Mouse (Mus musculus) gastrocnemius, postnatal 10 days (tissue): ENCODE measurements around the gene Clic6. TPM values are rescaled to one million over a fixed set of nuclear protein-coding genes. Genes with fewer than 3 reads are reported as not detected.

Experiments used
- DNase-seq: peaks from one replicate; pipeline ENCODE4 v3.0.0; 2021; ENCODE audit warnings: mixed read lengths
- long read RNA-seq, 2 experiments: library from polyadenylated mRNA; stranded (forward); transcript quantifications; one replicate each; pipeline ENCODE4 v2.0.0; 2021
- total RNA-seq, 2 experiments: library from RNA; stranded (reverse); gene quantifications; 2 replicates each; pipeline ENCODE4 v1.2.3; 2021

Gene Clic6
- total RNA-seq = under 1 TPM; 0.14 to 0.16 TPM
- long read RNA-seq, experiment 1 = 0 reads
- long read RNA-seq, experiment 2 = 0 reads

DNA sequence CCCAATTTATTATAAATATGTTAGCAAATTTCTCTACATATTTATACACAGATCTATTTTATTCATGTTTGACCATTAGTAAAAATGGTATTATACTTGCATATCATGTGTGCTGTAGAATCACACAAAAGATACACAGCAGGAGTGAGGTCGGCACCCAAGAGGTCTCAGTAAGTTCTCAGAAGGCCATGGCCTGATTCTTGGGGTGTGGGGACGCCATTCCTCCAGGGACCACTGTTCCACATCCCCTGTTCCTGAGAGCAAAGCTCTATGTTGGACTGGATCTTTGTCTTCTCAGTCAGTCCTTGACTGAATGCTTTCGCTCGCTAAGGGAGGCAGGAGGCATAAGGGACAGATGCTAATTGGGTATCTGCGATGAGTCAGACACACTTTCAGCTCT lies at the start of gene Clic6:
TSS of gene Clic6 (plus strand) at position 301 of the 400 bp plus-strand sequence.
- no peak for DNase-seq

DNA sequence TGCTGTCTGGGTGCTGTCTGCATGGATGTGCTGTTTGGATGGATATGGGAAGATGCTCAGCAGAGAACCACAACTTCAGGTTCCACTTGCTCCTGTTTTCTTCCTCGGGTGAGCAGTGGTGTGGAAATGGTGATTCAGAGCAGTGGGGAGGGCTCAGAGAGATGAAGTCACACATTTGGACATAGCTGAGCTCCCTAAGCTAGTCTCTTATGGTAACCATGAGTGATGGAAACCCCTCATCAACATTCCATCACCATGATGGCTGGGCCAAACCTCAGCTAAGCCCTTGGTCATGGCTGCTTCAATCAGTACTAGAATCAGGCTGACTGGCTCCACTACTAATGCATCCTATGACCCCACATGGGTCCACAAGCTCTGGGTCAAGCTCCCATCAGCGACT lies 45.8 kb upstream of the Clic6 start:
- DNase-seq = no peak

DNA sequence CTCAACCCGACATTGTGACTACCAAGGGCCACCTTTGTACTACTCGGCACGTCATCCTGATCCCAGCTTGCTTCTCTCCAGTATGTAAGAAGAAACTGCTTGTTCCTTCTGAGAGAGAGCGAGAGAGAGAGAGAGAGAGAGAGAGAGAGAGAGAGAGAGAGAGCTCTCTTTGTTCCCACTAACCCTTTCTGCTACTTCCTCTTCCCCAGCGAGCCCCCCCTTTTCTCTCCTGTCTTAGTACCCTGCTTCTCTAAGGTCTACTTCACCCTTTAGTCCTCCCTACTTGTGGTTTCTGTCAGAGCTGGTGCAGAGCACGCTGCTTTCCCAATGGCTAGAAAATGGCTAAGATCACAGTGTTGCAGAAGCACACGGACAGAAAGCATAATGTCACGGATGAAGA lies 45.3 kb upstream of the Clic6 start:
- no peak for DNase-seq

DNA sequence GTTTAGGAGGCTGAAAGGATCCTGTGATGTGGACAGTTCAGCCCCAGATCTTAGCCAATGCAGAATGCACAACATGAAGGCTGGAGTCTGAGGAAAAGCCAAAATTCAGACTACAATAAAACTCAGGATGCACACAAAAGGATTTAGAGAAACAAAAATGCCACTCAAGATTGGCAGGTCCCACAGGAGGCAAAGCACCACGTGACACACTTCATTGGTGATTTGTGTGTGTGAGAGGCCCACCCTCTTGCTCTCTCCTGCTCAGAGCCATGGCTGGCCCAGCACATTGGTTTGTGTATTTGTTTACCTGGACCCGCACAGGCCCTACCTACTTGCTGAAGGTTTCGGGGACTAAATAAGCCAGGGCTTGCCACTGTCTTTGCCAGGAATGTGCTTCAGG lies 44.3 kb upstream of the Clic6 start:
- no peak for DNase-seq

DNA sequence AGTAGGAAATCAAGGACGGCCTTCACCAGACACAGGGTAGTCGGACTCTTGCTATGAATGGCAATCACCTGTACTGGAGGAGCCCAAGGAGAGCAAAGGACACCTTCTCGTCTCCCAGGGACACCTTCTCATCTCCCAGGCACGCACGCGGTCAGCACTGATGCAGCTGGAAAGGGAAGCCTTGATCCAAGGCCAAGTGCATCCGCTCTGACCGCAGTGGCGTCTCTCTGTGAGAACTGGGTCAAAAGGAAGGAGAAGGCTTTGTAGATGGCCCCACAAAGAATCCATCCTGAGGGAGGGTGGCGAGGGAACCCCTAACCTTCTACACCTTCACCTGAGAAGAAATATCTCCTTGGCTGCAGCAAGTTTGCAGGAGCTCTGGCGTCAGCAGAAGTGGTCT lies 43.4 kb upstream of the Clic6 start:
- DNase-seq = no peak

DNA sequence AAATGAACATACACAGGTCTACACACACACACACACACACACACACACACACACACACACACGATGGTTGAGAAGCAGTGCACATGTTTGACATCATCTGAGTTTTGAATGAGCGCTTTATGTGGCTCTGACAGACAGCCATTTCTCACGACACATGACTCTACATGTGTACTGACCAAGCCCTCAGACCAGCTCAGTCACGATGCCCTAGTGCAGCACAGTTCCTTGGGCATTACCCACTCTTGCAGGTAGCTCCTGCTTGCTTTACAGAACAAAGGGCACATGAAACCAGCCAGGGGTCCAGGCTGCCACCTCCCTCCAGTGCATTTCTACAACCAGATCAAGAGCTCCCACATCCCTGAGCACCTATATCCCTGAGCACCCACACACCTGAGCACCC lies 42.6 kb upstream of the Clic6 start:
- no peak for DNase-seq

DNA sequence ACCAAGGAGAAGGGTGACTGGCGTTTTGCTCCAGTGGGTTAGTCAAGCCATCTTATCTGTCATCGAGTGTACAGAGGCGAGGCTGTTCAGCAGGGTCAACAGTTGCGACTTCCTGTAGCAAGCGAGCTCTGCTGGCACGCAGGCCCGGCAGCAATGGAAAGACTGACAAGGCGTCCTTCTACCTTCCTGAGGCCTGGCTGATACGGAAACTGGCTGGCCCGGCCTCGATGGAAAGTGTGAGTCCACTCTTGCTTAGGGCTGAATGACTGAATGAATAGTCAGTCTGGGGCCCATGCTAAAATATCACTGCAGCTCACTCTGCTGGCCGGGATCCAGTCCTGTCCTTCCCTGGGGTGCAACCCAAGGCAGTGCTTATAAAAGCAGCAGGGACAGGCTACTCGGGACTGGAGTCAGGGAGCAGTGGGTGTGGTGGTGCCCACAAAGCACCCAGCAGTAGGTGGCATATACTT lies 41.9 kb upstream of the Clic6 start:
- peak; percentile 59 for DNase-seq

DNA sequence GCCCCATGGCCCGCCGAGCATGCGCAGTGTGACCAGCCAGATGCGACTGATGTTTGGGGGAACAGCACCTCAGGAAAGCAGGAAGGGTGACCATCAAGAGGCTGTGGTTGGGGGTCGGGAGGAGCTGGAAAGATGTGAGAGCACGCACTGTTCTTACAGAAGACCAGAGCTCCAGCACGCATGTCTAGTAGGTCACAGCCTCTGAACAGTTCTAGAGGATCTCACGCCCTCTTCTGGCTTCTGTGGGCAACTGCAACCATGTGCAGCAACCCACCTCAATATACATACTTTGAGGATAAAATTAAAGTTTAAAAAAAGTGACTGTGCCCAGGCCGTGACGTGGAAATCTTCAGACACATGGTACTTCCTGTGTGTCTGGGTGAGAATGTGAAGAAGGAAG lies 40.2 kb upstream of the Clic6 start:
- DNase-seq = no peak

DNA sequence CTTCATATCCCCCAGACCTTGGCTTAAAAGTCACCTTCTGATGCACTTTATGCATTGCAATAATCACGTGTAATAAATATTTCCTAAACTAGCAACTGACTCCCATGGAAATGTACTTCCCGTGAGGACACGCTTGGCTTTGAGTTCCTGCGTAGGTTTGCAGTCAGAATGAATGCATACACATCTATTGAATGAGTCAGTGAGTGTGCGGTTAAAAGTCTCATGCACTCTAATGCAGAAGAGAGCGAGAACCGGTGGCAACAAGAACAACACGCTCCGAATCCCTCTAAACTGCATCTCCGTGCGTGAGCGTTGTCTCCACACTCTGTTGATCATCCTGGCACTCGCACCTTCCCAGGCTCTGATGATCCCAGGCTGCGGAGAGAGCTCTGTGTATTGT lies 36.5 kb upstream of the Clic6 start:
- DNase-seq = no peak

DNA sequence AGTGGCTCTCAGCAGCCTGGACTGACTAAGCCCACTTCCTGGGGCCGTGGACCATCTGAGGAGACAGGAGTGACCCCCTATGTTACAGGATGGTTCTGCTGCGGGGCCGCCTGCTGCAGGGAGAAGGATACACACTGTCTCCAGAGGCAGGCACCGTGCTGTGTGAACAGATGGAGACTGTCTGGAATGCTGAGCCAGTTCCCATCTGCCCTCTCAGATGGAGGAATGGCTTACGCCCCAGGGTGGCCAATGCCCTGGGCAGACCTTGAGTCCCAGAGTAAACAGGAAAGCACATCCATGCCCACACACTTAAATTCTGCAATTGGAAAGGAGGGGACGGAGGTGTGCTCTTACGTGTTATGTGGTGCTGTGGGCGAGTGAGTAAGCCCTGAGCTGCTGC lies 35.2 kb upstream of the Clic6 start:
- no peak for DNase-seq

DNA sequence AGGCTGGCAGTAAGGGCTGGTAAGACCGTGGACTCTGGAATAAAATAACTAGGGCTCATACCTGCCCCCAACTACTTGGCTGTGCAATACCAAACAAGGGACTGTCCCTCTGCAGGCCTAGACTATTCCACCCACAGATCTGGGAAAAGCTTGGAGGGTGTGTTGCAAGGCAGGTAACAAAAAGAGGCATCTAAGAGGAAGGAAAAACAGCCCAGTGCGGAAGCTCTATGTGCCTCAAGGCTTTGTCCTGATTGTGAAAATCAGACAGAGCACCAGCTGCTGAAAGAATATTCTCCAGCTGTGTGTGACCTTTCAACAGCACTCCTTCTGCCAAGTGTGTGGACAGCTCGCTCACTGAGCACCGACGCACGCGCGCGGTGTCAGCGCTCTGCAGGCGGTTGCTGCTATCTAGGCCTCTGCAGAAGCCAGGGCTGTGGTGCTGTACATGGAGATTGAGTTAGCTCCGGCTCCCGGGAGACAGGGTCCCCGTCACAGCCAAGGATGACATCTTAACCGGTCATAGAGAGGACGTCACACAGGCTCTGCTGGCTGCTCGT lies 33.9 kb upstream of the Clic6 start:
- no peak for DNase-seq

DNA sequence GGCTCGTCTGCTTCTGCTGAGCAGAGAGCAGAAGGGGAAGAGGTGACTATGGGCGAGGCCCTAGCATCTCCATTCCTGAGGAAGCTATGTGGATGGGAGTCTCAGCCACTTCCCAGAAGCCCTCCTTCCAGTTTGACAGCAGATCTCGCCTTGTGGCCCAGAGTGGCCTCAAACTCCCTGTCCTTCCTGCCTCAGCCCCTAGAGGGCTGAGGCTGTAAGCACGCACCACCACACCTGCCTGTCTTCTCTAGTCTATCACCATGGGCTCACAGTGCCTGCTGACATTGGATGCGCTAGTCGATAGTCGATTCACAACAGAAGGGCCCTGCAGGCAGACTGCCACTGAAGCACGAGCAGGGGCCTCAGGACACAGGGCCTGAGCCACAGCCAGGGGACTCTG lies 32.9 kb upstream of the Clic6 start:
- DNase-seq = no peak

DNA sequence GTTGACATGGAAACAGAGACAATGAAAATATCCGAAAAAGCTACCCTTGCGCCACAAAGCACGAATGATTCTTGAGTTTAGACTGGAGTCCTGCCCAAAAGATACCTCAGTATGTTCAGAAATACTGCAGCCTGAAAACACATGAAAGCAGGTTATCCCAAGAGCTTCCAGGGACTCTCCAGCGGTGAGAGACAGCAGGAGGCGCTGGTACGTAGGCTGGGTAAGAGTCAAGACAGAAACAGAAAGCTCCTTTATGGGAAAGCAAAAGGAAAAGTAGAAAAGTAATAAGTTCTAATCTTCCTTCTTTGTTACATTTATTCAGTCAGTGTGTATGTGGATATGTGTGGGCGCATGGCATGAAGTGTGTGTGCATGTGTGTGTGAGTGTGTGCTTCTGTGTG lies 31.5 kb upstream of the Clic6 start:
- DNase-seq = no peak

DNA sequence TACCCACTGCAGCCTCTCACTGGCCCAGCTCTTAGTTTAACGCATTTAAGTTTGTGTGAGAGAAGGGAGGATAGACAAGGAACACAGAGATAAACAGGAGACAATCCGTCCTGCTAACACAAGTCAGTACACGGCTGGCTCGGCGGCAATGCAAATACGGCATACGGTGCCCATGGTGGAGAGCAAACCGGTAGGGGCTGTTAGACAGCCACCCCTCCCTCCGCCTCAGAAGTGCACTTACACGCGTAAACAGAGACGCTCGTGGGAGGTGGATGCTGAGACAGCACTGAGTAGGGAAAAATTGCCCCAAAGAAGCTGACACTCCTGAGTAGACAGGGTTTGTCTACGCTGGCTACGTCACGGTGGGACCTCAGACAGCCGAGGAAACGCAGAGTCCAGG lies 31.0 kb upstream of the Clic6 start:
- no peak for DNase-seq

DNA sequence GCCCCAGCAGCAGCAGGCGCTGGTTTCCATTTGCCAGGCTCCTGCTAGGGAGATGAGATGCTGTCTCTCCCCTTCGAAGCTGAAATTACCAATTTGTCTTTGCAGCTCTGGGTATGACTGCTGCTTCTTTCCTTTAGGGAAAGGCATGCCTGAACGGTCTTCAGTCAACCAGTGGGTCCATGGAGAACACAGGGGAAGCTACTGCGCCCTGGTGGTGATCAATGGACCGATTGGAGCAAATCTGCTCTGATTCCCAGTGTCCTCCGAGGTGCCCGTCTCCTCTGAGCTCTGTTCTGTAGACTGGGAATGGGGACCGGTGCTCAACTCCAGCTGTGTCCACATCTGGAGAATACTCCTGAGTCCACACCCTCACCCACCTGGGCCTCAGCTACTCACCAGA lies 30.0 kb upstream of the Clic6 start:
- DNase-seq = no peak

DNA sequence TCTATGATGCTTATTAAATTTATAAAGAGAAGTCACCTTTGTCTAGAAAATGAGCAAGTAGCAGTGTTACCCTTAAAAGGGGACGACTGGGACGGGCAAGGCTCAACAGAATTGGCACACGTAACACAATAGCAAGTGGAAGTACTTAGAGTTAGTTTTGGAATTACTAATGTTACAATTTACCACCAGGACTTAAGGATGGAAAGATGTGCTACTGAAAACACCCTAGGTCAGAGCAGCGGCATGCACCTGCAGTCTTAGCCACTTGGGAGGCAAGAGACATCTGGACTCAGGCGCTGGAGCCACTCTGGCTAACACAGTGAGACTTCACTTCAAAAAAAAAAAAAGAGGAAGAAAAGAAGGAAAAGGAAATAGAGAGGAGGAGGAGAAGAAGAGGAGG lies 29.6 kb upstream of the Clic6 start:
- no peak for DNase-seq

DNA sequence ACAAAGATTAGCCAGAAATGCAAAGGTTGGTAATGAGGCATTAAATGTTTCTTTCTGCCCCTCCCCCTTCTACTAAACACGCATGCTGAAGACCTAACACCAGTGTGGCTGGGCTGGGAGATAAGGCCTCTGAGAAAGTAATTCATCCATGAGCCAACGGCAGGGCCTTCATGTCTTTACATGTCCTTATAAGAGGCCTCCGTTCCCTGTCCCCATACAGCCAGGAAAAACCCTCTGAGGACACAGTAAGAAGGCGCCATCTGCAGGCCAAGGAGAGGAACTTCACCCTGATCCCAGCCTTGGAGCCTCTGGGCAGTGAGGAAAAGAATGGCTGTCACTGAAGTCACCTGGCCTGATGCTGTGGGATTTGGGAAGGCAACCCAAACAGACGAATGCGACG lies 27.9 kb upstream of the Clic6 start:
- DNase-seq = peak; percentile 64

DNA sequence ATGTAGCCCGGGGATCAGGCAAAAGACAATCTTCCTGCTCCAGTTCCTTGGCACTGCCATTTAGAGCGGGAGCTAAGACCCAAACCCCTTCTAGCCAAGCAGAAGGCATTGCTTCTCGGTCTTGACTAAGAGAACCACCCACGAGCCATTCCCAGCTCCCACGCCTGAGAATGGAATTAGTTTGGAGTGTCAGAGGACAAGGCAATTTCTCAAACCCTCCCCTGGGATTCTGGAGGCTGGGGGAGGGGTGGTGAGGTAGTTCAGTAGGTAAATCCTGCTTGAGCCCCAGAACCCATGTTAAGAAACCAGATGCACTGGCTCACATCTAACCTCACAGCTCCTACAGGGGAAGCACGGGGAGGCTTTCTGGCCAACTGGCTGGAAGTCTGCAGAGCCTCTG lies 24.1 kb upstream of the Clic6 start:
- no peak for DNase-seq

DNA sequence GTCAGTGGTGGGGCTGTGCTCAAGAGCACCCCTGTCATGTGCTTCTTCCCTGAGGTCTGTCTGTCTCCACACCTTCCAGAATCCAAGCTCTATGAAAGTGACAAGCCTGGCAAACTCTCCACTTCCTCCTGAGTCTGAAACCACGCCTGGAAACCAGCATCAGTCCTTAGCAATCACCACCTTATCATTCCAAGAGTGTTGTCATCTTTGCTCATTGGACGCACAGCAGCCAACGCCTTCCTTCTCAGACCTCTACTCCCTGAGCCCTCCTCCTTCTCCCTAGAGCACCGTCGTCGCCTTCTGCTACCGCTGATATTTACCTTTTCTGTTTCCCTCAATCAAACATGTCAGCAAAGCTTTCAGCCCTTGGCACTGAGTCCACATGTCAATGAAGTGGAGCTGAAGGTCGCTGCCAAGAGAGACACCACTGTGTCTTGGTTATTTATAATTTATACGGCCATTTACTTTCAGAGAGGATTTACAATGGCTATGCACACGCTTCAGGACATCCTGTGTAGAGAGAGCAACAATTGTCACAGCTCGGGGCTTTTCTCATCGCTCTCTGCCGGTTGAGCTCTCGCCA lies 21.1 kb upstream of the Clic6 start:
- DNase-seq = no peak

DNA sequence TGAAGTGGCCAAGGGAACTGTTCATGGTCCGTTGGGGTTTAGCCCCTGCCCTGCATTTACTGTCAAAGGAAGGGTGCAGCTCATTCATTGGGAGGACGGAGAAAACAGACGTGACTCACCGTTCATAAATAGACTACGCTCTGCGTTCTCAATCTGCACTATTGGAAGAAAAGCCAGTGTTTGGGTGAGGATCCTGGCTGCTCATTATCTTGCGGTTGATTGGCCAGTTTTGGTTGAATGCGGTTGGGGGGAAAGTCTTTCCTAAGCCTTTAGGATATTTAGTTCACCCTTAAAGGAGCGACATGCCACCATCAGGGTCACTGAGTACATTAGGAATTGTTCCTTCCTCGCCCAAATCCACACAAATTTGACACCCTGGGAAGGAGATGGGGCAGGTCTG lies 20.3 kb upstream of the Clic6 start:
- no peak for DNase-seq

DNA sequence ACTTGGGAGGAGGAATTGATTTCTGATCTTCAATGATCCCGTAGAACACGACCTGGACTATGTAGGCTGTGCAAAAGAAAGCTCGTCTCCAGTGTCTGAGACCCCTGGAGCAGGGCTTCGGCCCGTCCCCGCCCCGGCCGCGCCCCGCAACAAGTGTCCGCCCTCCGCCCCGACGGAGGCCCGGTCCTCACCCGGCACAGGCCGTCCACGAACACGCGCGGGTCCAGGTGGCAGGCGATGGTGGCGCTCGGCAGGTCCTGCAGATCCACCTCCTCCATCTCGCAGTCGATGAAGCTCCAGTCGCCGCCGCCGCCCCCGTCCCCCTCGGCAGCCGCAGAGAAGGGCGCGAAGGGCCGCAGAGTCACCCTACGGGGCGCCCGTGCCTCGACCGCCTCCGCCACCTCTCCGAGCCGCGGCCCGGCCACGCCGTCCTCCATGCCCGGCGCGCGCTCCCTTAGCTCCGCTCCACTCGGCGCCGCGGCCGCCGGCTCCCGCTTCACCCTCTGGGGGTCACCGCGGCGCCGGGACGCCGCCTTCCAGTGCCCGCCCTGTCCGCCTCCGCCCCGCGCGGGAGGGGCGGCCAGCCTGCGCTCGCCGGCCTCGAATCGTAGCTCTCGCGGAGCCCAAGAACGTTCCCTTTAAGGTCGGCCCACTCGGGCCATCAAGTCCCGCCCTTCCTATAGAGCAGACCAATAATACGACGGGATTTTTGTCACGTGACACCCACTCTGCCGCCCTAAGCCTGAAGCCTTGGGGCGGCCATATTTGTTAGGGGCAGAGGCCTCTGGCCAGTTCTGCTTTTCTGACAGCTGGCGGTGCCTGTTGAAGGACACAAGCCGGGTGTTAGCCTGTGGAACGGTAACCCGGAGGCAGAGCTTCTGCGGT lies 19.7 kb upstream of the Clic6 start:
- peak; percentile 91 for DNase-seq

DNA sequence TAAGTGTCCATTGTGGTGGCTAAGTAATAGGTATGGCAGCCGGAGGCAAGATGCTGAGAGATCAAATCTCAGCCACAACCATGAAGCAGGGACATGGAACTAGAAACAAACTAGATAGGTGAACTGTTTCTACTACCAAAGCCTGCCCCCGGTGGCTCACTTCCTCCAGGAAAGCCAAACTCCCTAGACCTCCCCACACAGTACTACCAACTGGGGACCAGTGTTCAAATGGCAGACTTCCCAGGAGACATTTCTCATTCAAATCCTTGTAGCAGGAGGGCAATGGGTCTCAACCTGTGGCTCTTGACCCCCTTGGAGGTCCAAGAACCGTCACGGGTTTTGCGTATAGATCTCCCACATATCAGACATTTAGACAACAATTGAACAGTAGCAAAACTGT lies 18.5 kb upstream of the Clic6 start:
- DNase-seq = no peak

DNA sequence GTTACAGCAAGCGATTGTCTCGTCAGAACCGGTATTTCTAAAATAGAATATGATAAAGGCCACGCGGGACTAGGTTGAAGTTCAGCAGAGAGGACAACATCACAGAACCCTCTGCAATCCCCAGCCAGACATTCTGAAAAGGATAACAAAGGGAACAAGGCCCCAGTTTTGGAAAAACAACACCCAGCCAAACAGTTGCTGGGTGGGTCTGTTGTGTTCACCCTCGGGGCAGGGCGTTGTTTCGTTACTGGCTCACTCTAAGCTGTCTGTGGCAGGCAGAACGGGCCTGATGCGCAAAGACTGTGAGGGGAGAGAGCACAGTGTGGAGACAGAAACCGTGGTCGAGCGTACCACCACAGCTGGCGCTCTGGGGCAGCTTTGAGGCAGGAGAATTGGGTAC lies 17.1 kb upstream of the Clic6 start:
- DNase-seq = no peak

DNA sequence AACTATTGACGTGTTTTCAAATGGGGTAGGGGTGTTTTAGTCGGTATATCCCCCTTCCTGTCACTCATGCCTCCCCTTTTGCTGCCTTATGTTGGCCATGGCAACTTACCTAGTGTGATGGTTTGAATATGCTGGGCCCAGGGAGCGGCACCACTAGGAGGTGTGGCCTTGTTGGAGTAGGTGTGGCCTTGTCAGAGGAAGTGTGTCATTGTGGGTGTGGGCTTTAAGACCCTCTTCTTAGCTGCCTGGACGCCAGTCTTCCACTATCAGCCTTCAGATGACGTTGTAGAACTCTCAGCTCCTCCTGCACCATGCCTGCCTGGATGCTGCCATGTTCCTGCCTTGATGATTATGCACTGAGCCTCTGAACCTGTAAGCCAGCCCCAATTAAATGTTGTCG lies 14.8 kb upstream of the Clic6 start, which contains the start of gene Rcan1:
TSS of gene Rcan1 (minus strand) at position 162 of the 400 bp plus-strand sequence.
- no peak for DNase-seq
